Mouse (Mus musculus) erythroblast, adult 5-6 weeks (primary cell): ENCODE results near the gene Ifitm7. TPM values are rescaled to one million over a fixed set of nuclear protein-coding genes. Genes with fewer than 3 reads are reported as not detected.
"Not testable (repeated sequence)": the region's sequence is repeated elsewhere in the genome, so short reads cannot be mapped to it uniquely, and the experiment has no call there.

Experiments
- ATAC-seq: replicated peaks from 2 replicates; pipeline ENCODE4 v1.8.0; 2016; ENCODE audit warnings: moderate number of reproducible peaks, mild to moderate bottlenecking, moderate TSS enrichment, inconsistent platforms; ENCODE audit not compliant: poor library complexity, low FRiP score, severe bottlenecking
- total RNA-seq, 2 experiments: library from RNA; stranded (forward) in 1 of 2; stranded (reverse) in 1 of 2; fragments of 150-400 nt in 1 of 2; fragments of 200-764, 138-1000 nt in 1 of 2; gene quantifications; 2 replicates each; pipeline versions ENCODE4 v1.2.3 to v1.2.4; 2015 to 2017; ENCODE audit warnings: low replicate concordance in 2 of 2

Ifitm7 gene
- total RNA-seq, 2 experiments from 2014 or later, result not detected

DNA sequence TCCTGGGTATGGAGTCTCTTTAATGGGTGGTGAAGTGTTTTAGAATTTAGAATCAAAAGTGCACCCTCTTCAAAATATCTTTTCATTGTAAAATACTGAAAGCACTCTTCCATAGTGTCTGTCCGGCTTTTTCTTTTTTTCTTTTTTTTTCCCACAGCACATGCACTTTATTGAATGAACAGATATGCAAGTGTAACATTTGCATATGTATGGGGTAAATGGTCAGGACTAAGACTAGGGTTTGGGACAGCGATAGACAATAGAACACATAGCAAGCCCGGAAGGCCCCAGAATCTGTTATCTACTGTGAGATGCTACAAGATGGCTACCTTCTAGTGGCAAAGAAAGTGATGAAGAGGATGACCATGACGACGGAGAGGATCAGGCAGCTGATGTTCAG is 3.5 kb downstream of the Ifitm7 start:
- no peak for ATAC-seq

DNA sequence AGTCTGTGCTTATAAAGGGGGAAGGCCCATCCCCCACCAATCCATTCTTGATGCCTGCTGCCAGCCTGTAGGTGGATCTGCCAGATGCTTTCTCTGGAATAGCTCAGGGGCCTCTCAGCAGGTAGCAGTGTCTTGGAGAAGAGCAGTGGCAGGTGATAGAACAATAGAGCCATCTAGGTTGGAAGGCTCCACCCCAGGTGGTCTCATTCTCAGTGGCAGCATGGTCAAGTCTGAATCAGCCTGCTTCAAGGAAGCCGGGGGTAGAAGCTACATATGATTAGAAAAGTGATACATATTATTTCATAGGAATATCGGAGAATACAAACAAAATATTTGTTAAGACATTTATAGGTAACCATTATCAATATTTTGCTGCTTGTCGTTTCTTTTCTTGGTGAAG is 5.0 kb downstream of the Ifitm7 start:
- ATAC-seq, result not testable (repeated sequence)

DNA sequence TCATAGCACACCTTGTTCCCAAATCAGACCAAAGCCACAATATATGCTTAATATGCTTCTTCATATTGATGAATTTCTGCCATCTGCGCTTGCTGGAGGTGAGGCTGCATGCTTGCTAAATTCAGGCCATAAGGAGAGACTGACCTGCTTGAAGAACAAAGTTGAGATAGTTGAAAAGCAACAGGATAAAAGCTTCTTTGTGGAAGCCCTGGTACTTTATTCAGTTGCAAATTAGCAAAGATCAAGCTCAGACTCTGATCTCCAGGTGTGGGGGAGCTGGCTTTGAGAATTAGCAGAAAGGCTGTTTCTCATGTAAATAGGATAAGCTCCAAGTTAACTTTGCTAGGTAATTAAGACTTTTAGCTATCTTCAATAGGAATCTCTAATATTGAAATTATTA is 9.7 kb downstream of the Ifitm7 start:
- ATAC-seq, result not testable (repeated sequence)

GRCm38 (mm10) chr16:13976358-13976896 is 10.3 kb downstream of the Ifitm7 start:
- ATAC-seq, result not testable (repeated sequence)

DNA sequence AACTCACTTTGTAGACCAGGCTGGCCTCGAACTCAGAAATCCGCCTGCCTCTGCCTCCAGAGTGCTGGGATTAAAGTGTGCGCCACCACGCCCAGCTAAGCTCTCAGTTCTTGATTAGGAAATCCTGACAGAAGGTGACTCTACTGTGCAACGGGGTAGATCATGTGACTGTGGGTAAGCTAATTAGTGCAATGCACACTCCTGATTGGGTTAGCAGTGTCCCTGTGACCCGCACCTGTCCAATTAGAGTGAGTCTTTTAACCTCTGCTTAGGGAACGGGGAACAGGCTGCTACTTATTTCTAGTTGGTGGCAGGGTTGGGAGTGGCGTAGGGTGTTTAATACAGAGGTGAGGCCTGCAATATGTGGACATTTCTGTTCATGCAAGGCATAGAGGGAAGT is 14.6 kb downstream of the Ifitm7 start:
- no peak for ATAC-seq

DNA sequence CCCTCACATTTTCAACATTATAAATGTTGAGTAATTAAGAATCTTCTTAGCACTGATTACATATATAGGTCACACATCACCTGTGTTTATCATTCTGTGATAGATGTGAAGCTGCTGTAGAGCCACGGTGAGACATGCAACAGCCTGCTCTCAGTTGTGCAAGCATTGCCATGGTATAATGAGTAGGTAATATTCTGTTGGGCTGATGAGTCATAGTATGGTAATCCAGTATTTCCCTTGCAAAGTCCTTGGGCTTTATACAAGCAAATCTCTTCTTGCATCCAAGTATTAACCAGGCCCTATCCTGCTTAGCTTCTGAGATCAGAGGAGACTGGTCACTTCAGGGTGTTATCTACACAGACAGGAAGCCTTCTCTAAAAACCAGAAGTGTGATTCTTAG is 17.6 kb downstream of the Ifitm7 start:
- no peak for ATAC-seq

- no peak for ATAC-seq
Measured at GRCm38 (mm10) chr16:13962053-13962452, 24.6 kb downstream of the Ifitm7 start.

GRCm38 (mm10) chr16:13951245-13951644 is 35.4 kb downstream of the Ifitm7 start:
- no peak for ATAC-seq

DNA sequence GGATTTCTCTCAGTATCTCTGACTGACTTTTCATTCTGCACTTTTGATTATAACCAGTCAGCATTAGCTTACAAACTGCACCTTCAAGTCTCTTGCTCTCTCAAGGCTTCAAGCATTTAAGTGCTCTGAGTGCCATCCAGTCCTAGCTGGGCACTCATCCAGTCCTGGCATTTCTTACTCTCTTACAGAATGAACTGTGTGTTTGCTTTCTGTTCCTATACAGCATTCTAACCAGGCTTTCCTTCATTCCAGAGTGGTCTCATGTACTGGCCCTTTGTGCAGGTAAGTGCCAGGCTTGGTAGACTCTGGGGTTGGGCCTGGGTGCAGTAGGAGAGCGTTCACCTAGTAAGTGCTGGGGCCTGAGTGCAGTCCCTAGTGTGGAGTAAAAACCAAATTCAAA is 40.4 kb downstream of the Ifitm7 start:
- no peak for ATAC-seq

DNA sequence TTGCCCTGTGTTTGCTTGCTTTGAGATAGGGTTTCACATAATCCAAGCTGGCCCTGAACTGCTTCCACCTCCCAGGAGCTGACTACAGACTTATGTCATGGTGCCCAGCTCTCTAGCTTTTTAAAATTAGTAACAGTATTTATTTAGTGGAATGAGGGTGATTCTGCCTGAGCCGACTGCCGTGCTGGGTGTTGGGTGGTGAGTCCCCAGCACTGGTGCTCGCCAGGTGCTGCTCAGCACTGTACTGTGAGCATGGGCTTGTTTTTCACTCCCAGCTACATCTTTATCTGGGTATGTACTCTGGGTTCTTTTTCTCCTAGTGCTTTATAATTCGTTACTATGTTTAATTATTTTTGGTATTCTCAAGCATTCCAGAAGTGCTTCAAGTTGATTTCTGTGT is 41.5 kb downstream of the Ifitm7 start:
- ATAC-seq, result no peak

DNA sequence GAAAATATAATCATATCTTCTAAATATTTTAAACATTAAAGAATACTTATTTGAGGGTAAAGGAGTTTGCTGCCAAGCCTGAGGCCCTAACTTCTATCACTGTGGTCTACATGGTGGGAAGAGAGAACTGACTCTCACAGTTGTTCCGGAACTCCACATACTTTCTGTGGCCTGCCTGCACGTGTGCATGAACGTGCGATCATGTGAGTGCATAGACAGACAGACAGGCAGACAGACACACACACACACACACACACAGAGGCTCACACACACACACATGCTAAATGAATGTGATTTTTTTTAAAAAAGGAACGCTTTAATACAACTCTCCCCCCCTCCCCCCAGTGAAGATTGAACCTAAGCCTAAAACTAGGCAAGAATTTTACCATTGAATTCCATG is 41.9 kb downstream of the Ifitm7 start:
- ATAC-seq, result no peak

- ATAC-seq, result no peak
Measured at GRCm38 (mm10) chr16:13944178-13944577, 42.5 kb downstream of the Ifitm7 start.

DNA sequence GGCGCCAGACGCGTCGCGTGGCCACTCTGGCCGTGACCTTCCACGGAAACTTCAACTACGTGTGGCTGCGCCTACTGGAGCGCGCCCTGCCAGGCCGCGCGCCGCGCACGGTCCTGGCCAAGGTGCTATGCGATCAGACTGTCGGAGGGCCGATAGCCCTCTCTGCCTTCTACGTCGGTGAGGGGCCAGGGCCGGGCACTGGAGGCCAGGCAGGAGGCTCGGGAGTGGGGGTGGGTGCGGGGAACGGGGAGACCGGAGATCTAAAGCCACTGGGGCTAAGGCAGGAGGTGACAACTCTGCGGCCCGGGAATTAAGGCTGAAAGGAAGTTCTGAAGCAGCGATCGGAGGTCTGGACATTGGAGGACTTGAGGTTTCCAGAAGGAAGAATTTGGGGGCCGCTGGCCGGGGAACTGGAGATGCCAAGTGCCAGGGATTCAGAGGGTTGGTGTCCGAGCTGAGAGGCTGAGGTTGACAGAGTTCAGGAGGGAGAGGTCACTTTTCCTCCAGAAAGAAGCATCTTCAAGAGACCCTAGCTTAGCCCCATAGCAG is 45.8 kb downstream of the Ifitm7 start:
- no peak for ATAC-seq

DNA sequence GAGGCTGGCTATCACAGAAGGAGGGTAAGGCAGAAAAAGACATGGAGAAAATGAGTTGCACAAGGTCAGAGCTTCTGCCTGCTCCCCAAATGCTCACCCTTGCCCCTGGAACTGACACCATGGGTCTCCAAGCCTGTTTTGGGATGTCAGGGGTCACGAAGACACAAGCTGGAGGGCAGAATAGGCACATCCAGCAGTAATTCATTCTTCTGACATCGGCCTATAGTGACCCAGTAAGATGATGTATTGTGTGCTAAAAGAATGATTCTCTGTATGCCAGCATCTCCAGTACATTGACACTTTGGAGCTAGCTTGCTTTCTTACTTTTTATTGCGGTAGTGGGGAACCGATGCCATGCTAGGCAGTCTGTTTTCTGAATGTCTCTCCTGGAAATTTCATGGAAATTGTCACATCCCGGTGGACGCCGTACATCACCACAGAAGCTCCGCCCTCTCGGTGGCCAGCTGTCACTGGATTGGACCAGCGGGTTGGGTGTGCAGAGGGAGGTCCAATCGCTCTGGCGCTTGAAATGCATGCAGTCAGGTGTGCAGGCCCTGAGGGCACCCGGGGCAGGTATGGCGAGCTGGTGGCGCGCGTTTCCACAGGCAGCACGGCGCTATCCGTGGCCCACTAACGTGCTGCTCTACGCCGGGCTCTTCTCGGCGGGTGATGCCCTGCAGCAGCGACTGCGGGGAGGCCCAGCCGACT is 46.4 kb downstream of the Ifitm7 start:
- no peak for ATAC-seq

Other genes starting within 250 kb of the Ifitm7 start
- gene Rrn3, start 206.2 kb downstream of the Ifitm7 start, total RNA-seq (2015; ENCODE audit: low replicate concordance), result 6.3 and 8.5 TPM in 2 replicates
- 7.2 and 9.3 TPM in 2 replicates for gene Rrn3, start 206.2 kb downstream of the Ifitm7 start, total RNA-seq (2017; ENCODE audit: low replicate concordance)
- 23.4 and 23.8 TPM in 2 replicates for gene Ntan1, start 168.0 kb downstream of the Ifitm7 start, total RNA-seq (2015; ENCODE audit: low replicate concordance)
- 6.3 and 18.1 TPM in 2 replicates for gene Ntan1, start 168.0 kb downstream of the Ifitm7 start, total RNA-seq (2017; ENCODE audit: low replicate concordance)
- 11.7 and 13.8 TPM in 2 replicates for gene Pdxdc1, start 83.8 kb downstream of the Ifitm7 start, total RNA-seq (2015; ENCODE audit: low replicate concordance)
- gene Pdxdc1, start 83.8 kb downstream of the Ifitm7 start, total RNA-seq (2017; ENCODE audit: low replicate concordance), result 20.0 and 21.2 TPM in 2 replicates
- gene Mpv17l, start 83.7 kb downstream of the Ifitm7 start, total RNA-seq (2015; ENCODE audit: low replicate concordance), result 1.9 and 3.8 TPM in 2 replicates
- 0.56 and 0.60 TPM in 2 replicates for gene Mpv17l, start 83.7 kb downstream of the Ifitm7 start, total RNA-seq (2017; ENCODE audit: low replicate concordance)
- not detected in 2 replicates for gene 2900011O08Rik, start 284 bp downstream of the Ifitm7 start, total RNA-seq (2015; ENCODE audit: low replicate concordance)
- not detected in 2 replicates for gene 2900011O08Rik, start 284 bp downstream of the Ifitm7 start, total RNA-seq (2017; ENCODE audit: low replicate concordance)
- gene Nde1, start 176.4 kb upstream of the Ifitm7 start, total RNA-seq (2015; ENCODE audit: low replicate concordance), result 20.9 and 22.4 TPM in 2 replicates
- 55.9 and 57.4 TPM in 2 replicates for gene Nde1, start 176.4 kb upstream of the Ifitm7 start, total RNA-seq (2017; ENCODE audit: low replicate concordance)
- gene Marf1, start 176.5 kb upstream of the Ifitm7 start, total RNA-seq (2015; ENCODE audit: low replicate concordance), result 37.2 and 40.7 TPM in 2 replicates
- 42.6 and 49.3 TPM in 2 replicates for gene Marf1, start 176.5 kb upstream of the Ifitm7 start, total RNA-seq (2017; ENCODE audit: low replicate concordance)